Comparison of ENCODE assay signal across 21 mouse cellular contexts in genomic region chr1:82819366-82819765, GRCm38 (mm10). TPM values are rescaled to one million over a fixed set of nuclear protein-coding genes. Genes with fewer than 3 reads are reported as not detected.
A peak's percentile ranks its signal among the peaks of the same experiment; 100 is the strongest.
DNase-seq lines count a peak whose midpoint lies in the region; ATAC-seq and TF ChIP-seq lines count a peak whose summit lies in the region.
"Had no signal": no experiment of that assay in that cellular context is flagged by ENCODE, and none has a peak within 500 bp of the region (broad histone marks: within the 10 kb centered on the region; RNA-seq: fewer than 3 reads in every experiment).

No protein-coding gene starts in this region.

- intact Hi-C loops in heart, postnatal 14 days (cut with DNase I), result no loop called here

- DNase-seq in heart, postnatal 14 days, result no peak
- DNase-seq in thymus, postnatal 0 days (ENCODE audit: low spot score), result peak; percentile 57
- no peak for DNase-seq in thymus, adult 2 months
- peak; percentile 72 for DNase-seq in naive thymus-derived CD4-positive, alpha-beta T cell, adult 2 months (ENCODE audit: low read depth)
- DNase-seq in cerebellum, adult 8-10 months, result no peak
- no peak for DNase-seq in frontal cortex, postnatal 36 days (ENCODE audit: low spot score in 2 of 2)
- DNase-seq: cerebellum, postnatal 14 days; lung, postnatal 10 days; right cerebral cortex, postnatal 25 days had no signal

- H3K9ac ChIP-seq in heart, embryonic 11.5 days (ENCODE audit: low read depth, low read length), result peak overlapping the region; percentile 58; the same call in 1 of the 2 replicates
- H3K9ac ChIP-seq: intestine, embryonic 15.5 days; limb, embryonic 13.5 days had no signal

- no peak for TF ChIP-seq POLR2A in thymus, adult 2 months (IDR thresholded peaks at IDR 0.05; ENCODE audit: control insufficient read depth, extremely low read depth, insufficient read depth, low read length, poor library complexity)

- peaks cover 18% of the 10 kb centered on the region for H3K4me1 ChIP-seq in heart, embryonic 11.5 days (ENCODE audit: control insufficient read depth, insufficient read depth, low read length)
- H3K4me1 ChIP-seq in thymus, adult 2 months (replicated peaks; ENCODE audit: control insufficient read depth, insufficient read depth, low read length), result peaks cover 6% of the 10 kb centered on the region
- peaks cover 3% of the 10 kb centered on the region for H3K4me1 ChIP-seq in brown adipose tissue, adult 24 weeks (ENCODE audit: control insufficient read depth, insufficient read depth, insufficient read length, low read length)
- H3K4me1 ChIP-seq: hindbrain, embryonic 10.5 days had no signal

- H3K4me3 ChIP-seq in heart, embryonic 11.5 days (ENCODE audit: low read depth, low read length), result no peak overlapping the region
- H3K4me3 ChIP-seq in thymus, adult 2 months (ENCODE audit: control insufficient read depth, insufficient read depth, low read length), result no peak overlapping the region
- no peak overlapping the region for H3K4me3 ChIP-seq in brown adipose tissue, adult 24 weeks (ENCODE audit: insufficient read depth, low read depth, low read length)
- H3K4me3 ChIP-seq: embryonic facial prominence, embryonic 10.5 days; hindbrain, embryonic 10.5 days; intestine, embryonic 15.5 days; limb, embryonic 13.5 days; myocyte had no signal

- no peak for TF ChIP-seq CTCF in thymus, adult 2 months (IDR thresholded peaks at IDR 0.05; ENCODE audit: borderline replicate concordance, control insufficient read depth, extremely low read depth, insufficient read depth, low read length, poor library complexity)

- no peaks in the 10 kb centered on the region for H3K27me3 ChIP-seq in heart, embryonic 11.5 days (ENCODE audit: control insufficient read depth, insufficient read depth, low read length)
- H3K27me3 ChIP-seq in thymus, adult 2 months (ENCODE audit: control insufficient read depth, insufficient read depth, low read length), result no peaks in the 10 kb centered on the region
- H3K27me3 ChIP-seq: intestine, embryonic 15.5 days; limb, embryonic 13.5 days had no signal

- whole genome bisulfite sequencing in heart, embryonic 11.5 days (ENCODE audit: insufficient replicate concordance), result 46% methylated on average over 10 of the region's 10 CpGs
- WGBS in thymus, adult 2 months, result 6% methylated on average over 10 of the region's 10 CpGs

- no peak overlapping the region for H3K4me2 ChIP-seq in heart, embryonic 11.5 days
- H3K4me2 ChIP-seq: midbrain, embryonic 11.5 days had no signal

- ATAC-seq in heart, embryonic 11.5 days (replicated peaks; ENCODE audit: insufficient number of reproducible peaks, low FRiP score, low TSS enrichment), result no peak

- H3K36me3 ChIP-seq in heart, embryonic 11.5 days (ENCODE audit: control insufficient read depth, insufficient read depth, low read length), result no peaks in the 10 kb centered on the region
- no peaks in the 10 kb centered on the region for H3K36me3 ChIP-seq in thymus, adult 2 months (ENCODE audit: control insufficient read depth, insufficient read depth, low read length)
- H3K36me3 ChIP-seq: embryonic facial prominence, embryonic 10.5 days; hindbrain, embryonic 10.5 days; intestine, embryonic 15.5 days; limb, embryonic 13.5 days had no signal

- H3K27ac ChIP-seq in heart, embryonic 11.5 days (ENCODE audit: low read depth, low read length), result peak overlapping the region; percentile 70
- no peak overlapping the region for H3K27ac ChIP-seq in thymus, adult 2 months (ENCODE audit: control insufficient read depth, insufficient read depth, low read length)
- peak overlapping the region; percentile 65; the same call in 1 of the 2 replicates for H3K27ac ChIP-seq in brown adipose tissue, adult 24 weeks (replicated peaks; ENCODE audit: low read depth, low read length)
- H3K27ac ChIP-seq: embryonic facial prominence, embryonic 10.5 days; hindbrain, embryonic 10.5 days; limb, embryonic 13.5 days had no signal

- no peaks in the 10 kb centered on the region for H3K9me3 ChIP-seq in heart, embryonic 11.5 days (replicated peaks; ENCODE audit: control insufficient read depth, low read length)
- H3K9me3 ChIP-seq: embryonic facial prominence, embryonic 10.5 days; hindbrain, embryonic 10.5 days; intestine, embryonic 15.5 days; limb, embryonic 13.5 days had no signal

RNA-seq across cellular contexts. Expression of gene Agfg1, which starts 19.9 kb away (rescaled TPM):
- 42.2 and 43.8 TPM in 2 replicates for polyA plus RNA-seq in heart, embryonic 11.5 days (2014; fragmentation: Nextera tagmentation; extraction: Ambion mirVana)
- total RNA-seq in heart, postnatal 14 days (2021), result 10 to 100 TPM; 34.0 to 36.7 TPM
- polyA plus RNA-seq in thymus, postnatal 0 days (2015; fragmentation: Nextera tagmentation; extraction: Ambion mirVana), result 45.2 and 50.4 TPM in 2 replicates
- 69.0 and 75.4 TPM in 2 replicates for polyA plus RNA-seq in thymus, adult 2 months (2012; rRNA removed)
- polyA plus RNA-seq in brown adipose tissue, adult 24 weeks (2012; ENCODE audit: insufficient read depth, insufficient read length, missing spikeins), result 24.7 and 26.5 TPM in 2 replicates

RNA-seq across cellular contexts. Expression of gene Gm47791, which starts 48.3 kb away (rescaled TPM):
- not detected in 2 replicates for polyA plus RNA-seq in heart, embryonic 11.5 days (2014; fragmentation: Nextera tagmentation; extraction: Ambion mirVana)
- total RNA-seq in heart, postnatal 14 days (2021), result not detected
- polyA plus RNA-seq in thymus, postnatal 0 days (2015; fragmentation: Nextera tagmentation; extraction: Ambion mirVana), result not detected in 2 replicates
- polyA plus RNA-seq in thymus, adult 2 months (2012; rRNA removed), result not detected in 2 replicates
- not detected in 2 replicates for polyA plus RNA-seq in brown adipose tissue, adult 24 weeks (2012; ENCODE audit: insufficient read depth, insufficient read length, missing spikeins)
- total RNA-seq: adrenal gland, adult 18-20 months; gastrocnemius, postnatal 4 days had no signal
- polyA plus RNA-seq: embryonic facial prominence, embryonic 10.5 days; frontal cortex, adult 2 months; hindbrain, embryonic 10.5 days; intestine, embryonic 15.5 days; limb, embryonic 13.5 days; midbrain, embryonic 11.5 days; myocyte; stomach, embryonic 14.5 days had no signal

RNA-seq across cellular contexts. Expression of gene Tm4sf20, which starts 51.1 kb away (rescaled TPM):
- 0.29 TPM in 1 of 2 replicates, not detected in the other for polyA plus RNA-seq in heart, embryonic 11.5 days (2014; fragmentation: Nextera tagmentation; extraction: Ambion mirVana)
- total RNA-seq in heart, postnatal 14 days (2021), result not detected
- 0.17 and 0.47 TPM in 2 replicates for polyA plus RNA-seq in thymus, postnatal 0 days (2015; fragmentation: Nextera tagmentation; extraction: Ambion mirVana)
- polyA plus RNA-seq in thymus, adult 2 months (2012; rRNA removed), result 0.24 and 0.32 TPM in 2 replicates
- not detected in 2 replicates for polyA plus RNA-seq in brown adipose tissue, adult 24 weeks (2012; ENCODE audit: insufficient read depth, insufficient read length, missing spikeins)
- total RNA-seq: adrenal gland, adult 18-20 months; gastrocnemius, postnatal 4 days had no signal
- polyA plus RNA-seq: frontal cortex, adult 2 months; myocyte had no signal

Comparison
In these comparisons a context has a peak if more than half of its experiments do, and no peak if none do; other contexts are left out.
1. DNase-seq: peak in thymus, postnatal 0 days (single experiment) and naive thymus-derived CD4-positive, alpha-beta T cell, adult 2 months (single experiment); none in heart, postnatal 14 days (0 of 2), thymus, adult 2 months (single experiment), cerebellum, adult 8-10 months (single experiment) and frontal cortex, postnatal 36 days (0 of 2).